21 mouse cellular contexts compared by ENCODE assay signal in the genomic region with DNA sequence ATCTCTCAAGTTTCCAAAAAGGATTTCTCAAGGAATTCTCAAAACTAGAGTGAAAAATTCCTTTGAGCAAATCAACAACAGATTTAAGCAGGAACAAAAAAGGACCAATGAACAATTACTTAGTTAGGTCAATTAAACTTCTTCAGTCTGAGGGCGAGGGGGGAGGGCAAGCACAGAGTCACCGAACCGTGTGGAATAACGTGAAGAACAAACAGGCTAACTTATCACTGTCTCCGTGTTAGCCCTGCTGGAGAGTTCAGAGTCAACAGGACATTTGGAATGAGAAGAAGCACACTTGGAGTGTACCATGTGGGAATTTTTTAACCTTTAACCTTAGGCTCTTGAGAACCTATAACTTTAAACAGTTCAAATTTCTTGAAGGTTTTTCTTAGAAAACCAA. TPM values are rescaled to one million over a fixed set of nuclear protein-coding genes. Genes with fewer than 3 reads are reported as not detected.
DNase-seq lines count a peak whose midpoint lies in the region.
"Had no signal": no experiment of that assay in that cellular context is flagged by ENCODE, and none has a peak within 500 bp of the region (broad histone marks: within the 10 kb centered on the region; RNA-seq: fewer than 3 reads in every experiment).

No protein-coding gene starts in this region.

- peak; percentile 31 for DNase-seq in embryo, embryonic 10 days (ENCODE audit: low spot score)
- no peak for DNase-seq in embryo, embryonic 9.5 days (ENCODE audit: extremely low spot score)
- peak; percentile 40 to 53 for DNase-seq in kidney, adult 8-10 months
- peak; percentile 43 for DNase-seq in kidney, postnatal 14 days
- DNase-seq in thymus, postnatal 14 days, result no peak
- no peak for DNase-seq in layer of hippocampus, postnatal 10 days (ENCODE audit: low spot score in 2 of 2)
- DNase-seq in right cerebral cortex, adult 18-20 months, result no peak
- DNase-seq: adrenal gland, adult 8-10 months; cerebellum, adult 9-10 months; gastrocnemius, adult 2 months; gastrocnemius, postnatal 36 days; heart, adult 18-20 months; heart, postnatal 4 days; layer of hippocampus, postnatal 36 days; left cerebral cortex, postnatal 4 days; liver, embryonic 13.5 days; lung, adult 18-20 months; lung, postnatal 4 days; right cerebral cortex, postnatal 14 days had no signal

RNA-seq across cellular contexts. Expression of a gene that starts 12.3 kb away (rescaled TPM):
- total RNA-seq in layer of hippocampus, postnatal 10 days (2021), result under 1 TPM; 0.55 to 0.98 TPM
- total RNA-seq: common myeloid progenitor, adult 5-6 weeks; layer of hippocampus, adult 8-10 months; layer of hippocampus, postnatal 36 days had no signal

RNA-seq across cellular contexts. Expression of a gene that starts 24.2 kb away (rescaled TPM):
- total RNA-seq in layer of hippocampus, postnatal 10 days (2021), result 10 to 100 TPM; 38.7 to 39.0 TPM

RNA-seq across cellular contexts. Expression of a gene that starts 41.6 kb away (rescaled TPM):
- 10 to 100 TPM; 29.5 to 29.7 TPM for total RNA-seq in layer of hippocampus, postnatal 10 days (2021)

Comparison
In these comparisons a context has a peak if more than half of its experiments do, and no peak if none do; other contexts are left out.
1. DNase-seq: peak in embryo, embryonic 10 days (single experiment), kidney, adult 8-10 months (2 of 2) and kidney, postnatal 14 days (single experiment); none in embryo, embryonic 9.5 days (single experiment), thymus, postnatal 14 days (single experiment), layer of hippocampus, postnatal 10 days (0 of 2) and right cerebral cortex, adult 18-20 months (single experiment).